Mouse (Mus musculus) limb, embryonic 14.5 days (tissue): ENCODE measurements around the gene Ces2g. TPM values are rescaled to one million over a fixed set of nuclear protein-coding genes. Genes with fewer than 3 reads are reported as not detected.
A peak's percentile ranks its signal among the peaks of the same experiment; 100 is the strongest.

Experiments used
- ATAC-seq: fragments of 200-750 bp; cut with Nextera tagmentation; 2 replicates; pipeline ENCODE4 v1.8.0; 2017; ENCODE audit warnings: low read depth, moderate number of reproducible peaks, moderate TSS enrichment; ENCODE audit not compliant: low FRiP score
- DNase-seq: peaks from one replicate; pipeline ENCODE4 v3.0.0-alpha.2; 2015; ENCODE audit warnings: low spot score
- H3K27ac ChIP-seq: fragments of 300-500 bp; sonication (generic); replicated peaks from 2 replicates; pipeline ENCODE4 v1.5.1; 2014; ENCODE audit warnings: low read depth, mild to moderate bottlenecking, low read length, moderate library complexity, mixed read lengths
- H3K27me3 ChIP-seq: fragments of 300-500 bp; sonication (generic); 2 replicates; pipeline ENCODE4 v1.6.1; 2014; ENCODE audit warnings: low read length, mixed read lengths; ENCODE audit not compliant: control insufficient read depth, insufficient read depth
- H3K36me3 ChIP-seq: fragments of 300-500 bp; sonication (generic); 2 replicates; pipeline ENCODE4 v1.6.1; 2014; ENCODE audit warnings: mild to moderate bottlenecking, low read length, moderate library complexity, mixed read lengths; ENCODE audit not compliant: control insufficient read depth, insufficient read depth
- H3K4me1 ChIP-seq: fragments of 300-500 bp; sonication (generic); 2 replicates; pipeline ENCODE4 v1.6.1; 2014; ENCODE audit warnings: antibody characterized with exemption, low read length, mixed read lengths; ENCODE audit not compliant: control insufficient read depth, insufficient read depth
- H3K4me2 ChIP-seq: fragments of 300-500 bp; sonication (generic); replicated peaks from 2 replicates; pipeline ENCODE4 v1.6.1; 2014; ENCODE audit warnings: low read depth, mild to moderate bottlenecking, low read length, moderate library complexity; ENCODE audit not compliant: severe bottlenecking
- H3K4me3 ChIP-seq: fragments of 300-500 bp; sonication (generic); replicated peaks from 2 replicates; pipeline ENCODE4 v1.5.1; 2014; ENCODE audit warnings: low read length
- H3K9ac ChIP-seq: fragments of 300-500 bp; sonication (generic); 2 replicates; pipeline ENCODE4 v1.6.1; 2014; ENCODE audit warnings: mild to moderate bottlenecking, low read depth, low read length, moderate library complexity; ENCODE audit not compliant: severe bottlenecking
- H3K9me3 ChIP-seq: fragments of 300-500 bp; sonication (generic); 2 replicates; pipeline ENCODE4 v1.6.1; 2016; ENCODE audit warnings: low read length; ENCODE audit not compliant: control insufficient read depth
- POLR2A ChIP-seq: fragments of 200-500 bp; IDR thresholded peaks from 2 replicates; pipeline ENCODE4 v1.8.0; 2012; ENCODE audit warnings: inconsistent platforms, mild to moderate bottlenecking, moderate library complexity, borderline replicate concordance; ENCODE audit not compliant: insufficient read depth, insufficient read length; ENCODE audit errors: extremely low read depth
- WGBS: fragments of 180-500 bp; shearing (Covaris S2); extraction: QIAGEN DNeasy Blood & Tissue Kit; methylation state at CpG from one replicate; pipeline ENCODE4 v1.1.7; 2014; 5-methylcytosine and 5-hydroxymethylcytosine counted together
- polyA plus RNA-seq, 2 experiments: library from polyadenylated mRNA; depleted of rRNA in 1 of 2; stranded (reverse) in 1 of 2; unstranded in 1 of 2; fragments of >200 nt; fragmentation: Nextera tagmentation in 1 of 2; extraction: Ambion mirVana in 1 of 2; gene quantifications; 2 replicates each; pipeline versions ENCODE4 v1.2.1 to v1.2.3; 2012 to 2014

The Ces2g gene
- 1.4 and 1.9 TPM in 2 replicates for polyA plus RNA-seq (2012; rRNA removed)
- 1.2 and 3.5 TPM in 2 replicates for polyA plus RNA-seq (2014; fragmentation: Nextera tagmentation; extraction: Ambion mirVana)

DNA sequence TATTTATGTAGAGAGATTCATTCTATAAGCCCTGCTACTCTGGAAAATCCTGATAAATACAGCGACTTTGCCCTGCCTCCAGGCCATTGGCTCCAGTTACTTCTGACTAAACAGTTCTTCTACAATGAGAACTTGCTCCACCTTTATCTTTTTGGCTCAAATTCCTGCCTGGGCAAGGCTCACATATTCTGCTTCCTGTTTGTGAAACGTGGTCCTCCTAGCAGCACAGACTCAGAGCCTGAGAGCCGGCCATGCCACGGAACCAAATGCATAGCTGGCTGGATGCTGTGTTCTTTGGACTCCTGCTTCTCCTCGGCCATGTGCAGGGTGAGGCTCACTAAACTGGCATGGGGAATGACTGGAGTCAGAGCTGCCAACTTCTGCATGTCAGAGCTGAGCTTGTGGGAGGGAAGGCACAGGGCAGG is at the start of gene Ces2g:
TSS of gene Ces2g (plus strand) at position 182 of the 425 bp plus-strand sequence.
- peak; percentile 13 for DNase-seq
- Histone ChIP-seq H3K27me3 (no peaks in the 10 kb centered on the region), H3K9ac (no peak within 1 kb of the TSS), H3K36me3 (no peaks in the 10 kb centered on the region), H3K27ac (no peak within 1 kb of the TSS), H3K4me1 (no peaks in the 10 kb centered on the region), H3K4me2 (no peak within 1 kb of the TSS), H3K4me3 (no peak within 1 kb of the TSS), H3K9me3 (no peaks in the 10 kb centered on the region)
- TF ChIP-seq POLR2A = no peak
- 74% methylated on average over 5 of the region's 5 CpGs for WGBS
- ATAC-seq = no peak

DNA sequence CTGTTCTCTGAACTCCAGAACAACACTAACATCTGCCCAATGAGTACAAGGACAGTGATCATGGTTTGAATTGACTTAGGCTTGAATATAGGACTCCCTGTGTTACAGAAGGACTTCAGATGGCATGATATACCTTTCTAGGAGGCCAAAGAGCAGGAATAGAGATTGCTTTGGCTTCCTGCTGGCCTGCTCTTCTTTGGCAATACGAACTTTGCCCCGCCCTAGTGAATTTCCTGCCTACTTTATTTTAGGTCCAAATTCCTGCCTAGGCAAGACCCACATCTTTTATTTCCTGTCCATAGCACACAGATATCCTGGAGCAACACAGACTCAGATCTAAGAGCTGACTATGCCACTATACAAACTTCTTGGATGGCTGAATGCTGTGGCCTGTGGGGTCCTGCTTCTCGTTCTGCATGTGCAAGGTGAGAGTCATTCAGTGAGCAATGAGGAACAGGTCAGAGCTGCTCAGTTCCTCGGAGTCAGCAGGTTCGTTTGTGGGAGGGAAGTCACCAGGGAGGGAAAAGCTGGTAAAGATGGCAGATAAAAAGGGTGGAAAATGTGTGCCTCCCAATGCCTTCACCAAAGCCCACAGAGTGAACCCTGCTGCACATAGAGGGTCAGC is 35.4 kb upstream of the Ces2g start, which contains the start of gene Ces2e:
TSS of gene Ces2e (plus strand) at position 289 of the 625 bp plus-strand sequence.
- Histone ChIP-seq H3K4me1 (no peaks in the 10 kb centered on the region), H3K27ac (no peak within 1 kb of the TSS), H3K36me3 (no peaks in the 10 kb centered on the region), H3K4me3 (no peak within 1 kb of the TSS), H3K9me3 (no peaks in the 10 kb centered on the region), H3K9ac (no peak within 1 kb of the TSS), H3K4me2 (no peak within 1 kb of the TSS), H3K27me3 (no peaks in the 10 kb centered on the region)
- DNase-seq (no peak), ATAC-seq (no peak)
- WGBS = 66% methylated on average over 5 of the region's 5 CpGs
- no peak for TF ChIP-seq POLR2A

DNA sequence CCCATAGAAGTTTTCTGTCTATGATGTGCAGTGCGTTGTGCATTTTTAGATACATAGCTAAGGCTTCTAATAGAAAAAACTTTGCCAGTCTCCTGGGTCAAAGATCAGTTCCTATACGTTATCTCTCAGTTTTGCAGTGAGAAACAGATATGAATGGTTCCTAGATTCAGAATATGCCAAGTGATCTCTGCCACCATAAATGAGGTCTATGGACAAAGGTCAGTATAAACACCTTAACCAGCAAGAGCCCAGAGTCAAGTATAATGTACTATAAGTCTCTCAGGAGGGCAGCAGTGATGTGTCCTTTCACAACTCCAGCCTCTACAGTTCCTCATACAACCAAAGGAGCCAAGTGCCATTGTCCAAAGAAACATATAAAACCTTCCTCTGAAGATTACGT is 34.2 kb upstream of the Ces2g start:
- no peak overlapping the region for H3K4me3 ChIP-seq
- no peak overlapping the region for H3K4me2 ChIP-seq
- ATAC-seq (no peak), DNase-seq (no peak)
- H3K27ac ChIP-seq = no peak overlapping the region
- no peaks in the 10 kb centered on the region for H3K4me1 ChIP-seq
- no peaks in the 10 kb centered on the region for H3K36me3 ChIP-seq
- 90% methylated on average over 3 of the region's 3 CpGs for WGBS
- TF ChIP-seq POLR2A = no peak
- no peaks in the 10 kb centered on the region for H3K27me3 ChIP-seq
- H3K9me3 ChIP-seq = no peaks in the 10 kb centered on the region
- no peak overlapping the region for H3K9ac ChIP-seq

DNA sequence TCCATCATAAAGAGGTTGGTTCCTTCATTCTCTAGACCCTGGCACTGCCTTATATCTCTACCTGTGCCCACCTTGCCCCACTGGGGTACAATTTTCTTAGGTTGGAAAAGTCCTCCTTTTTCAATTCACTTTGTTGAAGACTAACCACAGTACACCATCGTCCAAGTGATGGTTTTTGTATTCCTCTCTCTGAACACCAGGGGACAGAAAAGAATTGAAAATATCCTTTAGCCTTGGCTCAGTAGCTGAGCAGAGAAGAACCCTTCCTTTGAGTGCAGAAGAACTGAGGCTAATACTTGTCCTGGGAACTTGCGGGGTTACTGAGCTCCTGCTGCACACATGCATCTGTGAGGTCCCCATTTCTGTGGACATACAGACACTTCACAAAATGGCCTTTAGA is 16.9 kb upstream of the Ces2g start:
- Histone ChIP-seq H3K9ac (no peak overlapping the region), H3K4me1 (no peaks in the 10 kb centered on the region), H3K36me3 (no peaks in the 10 kb centered on the region), H3K9me3 (no peaks in the 10 kb centered on the region), H3K4me3 (no peak overlapping the region), H3K4me2 (no peak overlapping the region), H3K27me3 (no peaks in the 10 kb centered on the region), H3K27ac (no peak overlapping the region)
- no peak for DNase-seq
- no peak for TF ChIP-seq POLR2A
- WGBS = 74% methylated on average over 2 of the region's 2 CpGs
- no peak for ATAC-seq

DNA sequence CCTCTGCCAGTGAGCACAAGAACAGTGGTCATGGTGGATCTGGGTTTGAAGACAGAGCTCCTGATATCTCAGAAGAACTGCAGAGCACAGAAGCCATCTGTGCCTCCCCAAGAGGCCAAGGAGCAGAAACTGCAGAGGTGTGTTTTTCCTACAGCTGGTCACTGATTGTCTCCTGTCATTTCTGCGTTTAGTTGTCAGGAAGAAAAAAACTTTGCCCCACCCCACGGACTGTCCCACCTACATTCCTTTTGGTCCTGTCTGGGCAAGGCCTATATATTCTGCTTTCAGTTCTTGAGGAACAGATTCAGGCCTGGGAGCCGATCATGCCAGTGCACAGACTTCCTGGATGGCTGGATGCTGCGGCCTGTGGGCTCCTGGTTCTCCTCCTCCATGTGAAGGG is 14.5 kb upstream of the Ces2g start, which contains the start of gene Ces2f:
TSS of gene Ces2f (plus strand) at position 301 of the 400 bp plus-strand sequence.
- H3K4me2 ChIP-seq = no peak within 1 kb of the TSS
- no peaks in the 10 kb centered on the region for H3K36me3 ChIP-seq
- no peaks in the 10 kb centered on the region for H3K9me3 ChIP-seq
- H3K9ac ChIP-seq = no peak within 1 kb of the TSS
- H3K4me3 ChIP-seq = no peak within 1 kb of the TSS
- WGBS = 70% methylated on average over 4 of the region's 4 CpGs
- no peak for TF ChIP-seq POLR2A
- H3K4me1 ChIP-seq = no peaks in the 10 kb centered on the region
- ATAC-seq (no peak), DNase-seq (no peak)
- no peak within 1 kb of the TSS for H3K27ac ChIP-seq
- no peaks in the 10 kb centered on the region for H3K27me3 ChIP-seq
